Mouse (Mus musculus) lung, postnatal 0 days (tissue): ENCODE data around the gene Top1.

Experiments used
- CTCF ChIP-seq: IDR thresholded peaks from 2 replicates; pipeline ENCODE4 v1.5.1; 2016; ENCODE audit warnings: antibody characterized with exemption, mild to moderate bottlenecking
- EP300 ChIP-seq: IDR thresholded peaks from 2 replicates; pipeline ENCODE4 v1.6.1; 2016; ENCODE audit warnings: antibody characterized with exemption, mild to moderate bottlenecking, control low read depth

DNA sequence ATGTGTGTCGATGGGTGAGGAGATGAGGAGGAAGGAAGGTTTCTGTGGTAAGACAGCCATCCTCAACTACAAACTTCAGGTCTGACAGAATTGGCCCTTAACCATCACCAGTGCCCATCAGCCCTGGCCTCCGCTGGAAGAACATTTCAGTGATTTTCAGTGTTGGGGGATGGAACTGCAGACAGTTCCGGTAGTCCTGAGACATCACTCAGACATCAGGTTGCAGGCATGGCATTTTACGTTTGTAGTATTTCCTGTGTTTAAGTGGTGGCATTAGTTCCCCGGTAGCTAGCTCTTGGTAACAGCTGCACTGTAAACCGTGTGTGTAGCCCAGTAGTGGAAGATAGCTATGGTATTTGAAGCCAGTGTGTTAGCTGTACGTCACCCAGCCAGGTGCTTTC lies 87.4 kb downstream of the Top1 start:
- TF ChIP-seq CTCF, result no peak
- TF ChIP-seq EP300, result no peak
